Comparison of ENCODE assay signal across 8 mouse cellular contexts in the genomic region with DNA sequence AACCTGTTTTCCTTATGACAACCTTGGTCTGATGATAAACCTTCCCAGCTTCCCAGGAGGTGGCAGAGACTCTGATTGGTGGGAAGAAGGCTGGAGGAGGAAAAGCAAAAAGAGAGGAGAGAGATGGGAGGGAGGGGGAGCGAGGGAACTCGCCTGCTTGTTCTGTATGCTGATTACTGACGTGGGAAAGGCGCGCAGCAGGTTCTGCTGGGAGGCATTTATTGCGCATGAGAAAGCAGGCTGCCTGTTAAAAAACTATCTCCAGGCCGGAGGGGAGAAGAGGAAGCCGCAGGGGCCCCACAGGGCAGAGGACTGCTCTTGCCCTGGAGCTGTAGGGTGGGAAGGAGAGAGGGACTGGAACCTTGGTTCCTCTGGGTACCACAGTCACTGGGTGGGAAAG. TPM values are rescaled to one million over a fixed set of nuclear protein-coding genes. Genes with fewer than 3 reads are reported as not detected.
A peak's percentile ranks its signal among the peaks of the same experiment; 100 is the strongest.
DNase-seq lines count a peak whose midpoint lies in the region; ATAC-seq and TF ChIP-seq lines count a peak whose summit lies in the region.

No protein-coding gene starts in this region.

- peak; percentile 69 for ATAC-seq in forebrain, embryonic 14.5 days
- ATAC-seq in midbrain, postnatal 0 days (ENCODE audit: low FRiP score), result peak; percentile 58

- H3K9me3 ChIP-seq in forebrain, embryonic 14.5 days (replicated peaks; ENCODE audit: control insufficient read depth, low read length), result no peaks in the 10 kb centered on the region
- no peaks in the 10 kb centered on the region for H3K9me3 ChIP-seq in midbrain, postnatal 0 days (ENCODE audit: low read length)

- no peaks in the 10 kb centered on the region for H3K36me3 ChIP-seq in forebrain, embryonic 14.5 days (ENCODE audit: control insufficient read depth, insufficient read depth, low read length)
- no peaks in the 10 kb centered on the region for H3K36me3 ChIP-seq in midbrain, postnatal 0 days (ENCODE audit: insufficient read depth, low read length)

- peak overlapping the region; percentile 33; the same call in 1 of the 2 replicates for H3K27ac ChIP-seq in forebrain, embryonic 14.5 days (ENCODE audit: low read depth, low read length)
- H3K27ac ChIP-seq in left cerebral cortex, adult 2 months, result peak overlapping the region; percentile 95
- H3K27ac ChIP-seq in midbrain, postnatal 0 days (ENCODE audit: low read depth, low read length), result peak overlapping the region; percentile 55

- H3K9ac ChIP-seq in forebrain, embryonic 14.5 days (ENCODE audit: low read length), result peak overlapping the region; percentile 40
- H3K9ac ChIP-seq in midbrain, postnatal 0 days (replicated peaks; ENCODE audit: low read length, poor library complexity, severe bottlenecking), result no peak overlapping the region

- H3K4me1 ChIP-seq in forebrain, embryonic 14.5 days (ENCODE audit: control insufficient read depth, insufficient read depth, low read length), result peaks cover 24% of the 10 kb centered on the region
- peaks cover 17% of the 10 kb centered on the region; the same call in 1 of the 2 replicates for H3K4me1 ChIP-seq in midbrain, postnatal 0 days (ENCODE audit: insufficient read depth, low read length)

- intact Hi-C loops in left cerebral cortex, adult 2 months (cut with DNase I), result no loop called here
- intact Hi-C loops in gastrocnemius, postnatal 14 days (cut with DNase I; ENCODE audit: low total_unique reads), result loop anchor here (10.0 kb wide), 1 partner anchor 52 kb away; no protein-coding TSS in a partner anchor

- WGBS in forebrain, embryonic 14.5 days, result 3% methylated on average over 8 of the region's 8 CpGs
- WGBS in midbrain, postnatal 0 days, result 3% methylated on average over 8 of the region's 8 CpGs

- H3K4me3 ChIP-seq in forebrain, embryonic 14.5 days (ENCODE audit: low read depth, low read length), result no peak overlapping the region
- no peak overlapping the region; the same call in 1 of the 2 replicates for H3K4me3 ChIP-seq in left cerebral cortex, adult 2 months
- no peak overlapping the region for H3K4me3 ChIP-seq in midbrain, postnatal 0 days (ENCODE audit: low read depth, low read length)

- no peaks in the 10 kb centered on the region for H3K27me3 ChIP-seq in forebrain, embryonic 14.5 days (replicated peaks; ENCODE audit: control insufficient read depth, insufficient read depth, low read length)
- H3K27me3 ChIP-seq in midbrain, postnatal 0 days (ENCODE audit: insufficient read depth, low read length), result no peaks in the 10 kb centered on the region

- no peak for TF ChIP-seq CTCF in left cerebral cortex, adult 2 months (IDR thresholded peaks at IDR 0.05)
- TF ChIP-seq CTCF in midbrain, postnatal 0 days (IDR thresholded peaks at IDR 0.05), result no peak

- H3K4me2 ChIP-seq in forebrain, embryonic 14.5 days (ENCODE audit: low read length), result peak overlapping the region; percentile 31
- H3K4me2 ChIP-seq in midbrain, postnatal 0 days (ENCODE audit: low read depth, low read length, poor library complexity, severe bottlenecking), result peak overlapping the region; percentile 39

- peak; percentile 47 to 74 for DNase-seq in layer of hippocampus, adult 18-20 months (ENCODE audit: low spot score in 2 of 2)
- no peak for DNase-seq in layer of hippocampus, adult 9-10 months (ENCODE audit: low spot score)
- DNase-seq in forebrain, embryonic 14.5 days (ENCODE audit: low spot score), result peak; percentile 83
- DNase-seq in left cerebral cortex, adult 2 months (ENCODE audit: extremely low spot score in 1 of 2, low spot score in 2 of 2), result peak; percentile 53 to 77
- peak; percentile 78 for DNase-seq in midbrain, postnatal 0 days (ENCODE audit: low spot score)
- DNase-seq in testis, postnatal 14 days (ENCODE audit: low spot score), result no peak
- DNase-seq in gastrocnemius, postnatal 14 days, result no peak
- DNase-seq in kidney, postnatal 36 days, result no peak

RNA-seq across cellular contexts. Expression of a gene that starts 20.8 kb away (rescaled TPM):
- total RNA-seq in layer of hippocampus, adult 18-20 months (2021), result under 1 TPM; 0.35 to 0.41 TPM
- 2.4 and 3.4 TPM in 2 replicates for polyA plus RNA-seq in forebrain, embryonic 14.5 days (2014; fragmentation: Nextera tagmentation; extraction: Ambion mirVana)
- 1 to 10 TPM in 1 of 2 experiments, under 1 TPM in 1; 0.81 to 1.2 TPM for total RNA-seq in left cerebral cortex, adult 2 months (2021)
- 5.0 and 7.3 TPM in 2 replicates for total RNA-seq in midbrain, postnatal 0 days (2014; rRNA removed)
- polyA plus RNA-seq in midbrain, postnatal 0 days (2015; fragmentation: Nextera tagmentation; extraction: Ambion mirVana), result 2.1 and 2.7 TPM in 2 replicates
- under 1 TPM; 0.18 TPM for total RNA-seq in gastrocnemius, postnatal 14 days (2021)

RNA-seq across cellular contexts. Expression of a gene that starts 34.2 kb away (rescaled TPM):
- total RNA-seq in layer of hippocampus, adult 18-20 months (2021), result 10 to 100 TPM; 18.8 to 25.6 TPM
- 2.6 and 5.5 TPM in 2 replicates for polyA plus RNA-seq in forebrain, embryonic 14.5 days (2014; fragmentation: Nextera tagmentation; extraction: Ambion mirVana)
- total RNA-seq in left cerebral cortex, adult 2 months (2021), result 10 to 100 TPM; 10.8 to 11.6 TPM
- 4.6 and 7.9 TPM in 2 replicates for total RNA-seq in midbrain, postnatal 0 days (2014; rRNA removed)
- polyA plus RNA-seq in midbrain, postnatal 0 days (2015; fragmentation: Nextera tagmentation; extraction: Ambion mirVana), result 5.0 and 5.4 TPM in 2 replicates
- 10 to 100 TPM; 15.6 to 18.4 TPM for total RNA-seq in gastrocnemius, postnatal 14 days (2021)

Comparison
In these comparisons a context has a peak if more than half of its experiments do, and no peak if none do; other contexts are left out.
1. DNase-seq: peak in layer of hippocampus, adult 18-20 months (2 of 2), forebrain, embryonic 14.5 days (single experiment), left cerebral cortex, adult 2 months (2 of 2) and midbrain, postnatal 0 days (single experiment); none in layer of hippocampus, adult 9-10 months (single experiment), testis, postnatal 14 days (single experiment), gastrocnemius, postnatal 14 days (single experiment) and kidney, postnatal 36 days (0 of 2).
2. H3K27ac ChIP-seq: peak in every context shown above with its lines; median percentile 95 in left cerebral cortex, adult 2 months; 55 in midbrain, postnatal 0 days; 33 in forebrain, embryonic 14.5 days.